Mouse (Mus musculus): ENCODE measurements at regions not wholly inside any gene's neighbourhood (a gene's known extent, or its start where the extent isn't known, plus 50 kb on each side); places are given as distances from the start of the nearest gene placed in this dataset.
A peak's percentile ranks its signal among the peaks of the same experiment; 100 is the strongest.

DNA sequence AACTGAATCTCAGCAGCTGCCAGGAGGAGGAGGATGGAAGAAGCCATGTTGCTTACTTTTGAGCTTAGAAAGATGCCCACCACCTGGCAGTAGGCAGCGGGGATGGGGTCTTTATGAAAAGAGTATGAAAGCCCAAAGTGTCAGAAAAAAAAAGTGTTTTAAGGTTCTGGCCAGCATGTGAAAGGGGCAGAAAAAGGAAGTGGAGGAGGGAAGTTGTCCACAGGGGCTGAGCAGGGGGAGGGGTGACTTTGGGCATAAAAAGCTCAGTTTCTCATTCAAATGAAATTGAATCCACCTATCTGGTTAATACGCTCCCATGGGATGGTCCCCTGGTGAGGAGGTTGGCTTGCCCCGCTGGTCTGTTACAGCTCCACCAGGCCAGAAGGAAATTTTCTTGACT is 50.4 kb upstream of the L3mbtl4 start:
- no peaks in the 10 kb centered on the region for H3K27me3 ChIP-seq (ENCODE audit: control insufficient read depth, insufficient read depth, low read length)
- no peak for ATAC-seq (ENCODE audit: low FRiP score)

More for the DNA sequence above, 50.4 kb upstream of the L3mbtl4 start:
- WGBS: 78% methylated on average over 3 of the region's 3 CpGs
- no peak overlapping the region for H3K4me3 ChIP-seq (ENCODE audit: low read depth, low read length)
- H3K9ac ChIP-seq (ENCODE audit: low read length): no peak overlapping the region
- no peak overlapping the region for H3K27ac ChIP-seq (ENCODE audit: low read depth, low read length)
- no peaks in the 10 kb centered on the region for H3K9me3 ChIP-seq (ENCODE audit: control insufficient read depth, low read length)
- peak; percentile 68 for DNase-seq (ENCODE audit: low spot score, missing footprints)
- H3K36me3 ChIP-seq (ENCODE audit: control insufficient read depth, insufficient read depth, low read length): no peaks in the 10 kb centered on the region
- no peaks in the 10 kb centered on the region for H3K4me1 ChIP-seq (ENCODE audit: control insufficient read depth, insufficient read depth, low read length)
- no peak overlapping the region for H3K4me2 ChIP-seq
